Mouse (Mus musculus): ENCODE measurements around the gene Trat1. TPM values are rescaled to one million over a fixed set of nuclear protein-coding genes. Genes with fewer than 3 reads are reported as not detected.

The Trat1 gene
- polyA plus RNA-seq, 1 experiment, result not detected

- no peak overlapping the region for H3K4me3 ChIP-seq (ENCODE audit: insufficient read depth, low read length)
- H3K4me1 ChIP-seq (ENCODE audit: control insufficient read depth, insufficient read depth, low read length), result peaks cover 9% of the 10 kb centered on the region
- TF ChIP-seq CTCF (IDR thresholded peaks at IDR 0.05; ENCODE audit: borderline replicate concordance, insufficient read depth, low read length) (no peak), POLR2A (IDR thresholded peaks at IDR 0.05; ENCODE audit: low read depth, low read length) (no peak)
Measured at GRCm38 (mm10) chr16:48738429-48738828, 33.4 kb downstream of the Trat1 start.

DNA sequence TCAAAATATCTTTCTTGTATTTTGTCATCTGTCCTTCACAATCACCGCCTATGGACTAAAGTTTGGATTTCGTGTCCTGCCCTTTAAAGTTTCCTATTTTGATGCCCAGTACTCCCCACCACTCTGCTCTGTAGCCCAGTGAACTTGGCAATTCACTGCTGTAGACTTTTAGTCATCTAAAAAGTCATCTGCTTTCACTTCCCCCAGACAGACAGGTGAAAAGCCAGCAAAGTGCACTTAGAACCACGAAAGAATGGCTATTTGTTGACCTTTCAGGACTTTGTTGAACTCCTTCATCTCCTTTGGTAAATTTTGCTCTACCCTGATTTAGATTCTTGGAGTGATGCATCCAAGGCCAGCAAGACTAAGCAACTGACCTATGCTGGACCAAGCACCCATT is 34.9 kb downstream of the Trat1 start:
- TF ChIP-seq CTCF (IDR thresholded peaks at IDR 0.05; ENCODE audit: borderline replicate concordance, insufficient read depth, low read length) (no peak), POLR2A (IDR thresholded peaks at IDR 0.05; ENCODE audit: low read depth, low read length) (no peak)
- Histone ChIP-seq H3K4me3 (ENCODE audit: insufficient read depth, low read length) (no peak overlapping the region), H3K27ac (ENCODE audit: insufficient read depth, low read length) (peak overlapping the region; percentile 100), H3K4me1 (ENCODE audit: control insufficient read depth, insufficient read depth, low read length) (peaks cover 9% of the 10 kb centered on the region)

More at GRCm38 (mm10) chr16:48738429-48738828, 33.4 kb downstream of the Trat1 start:
- peak overlapping the region; percentile 100 for H3K27ac ChIP-seq (ENCODE audit: insufficient read depth, low read length)

- no peak overlapping the region for H3K4me3 ChIP-seq (ENCODE audit: insufficient read depth, low read length)
- 0 out of 2 replicates have a peak, but pooled peaks cover 2% of the 10 kb centered on the region for H3K4me1 ChIP-seq (ENCODE audit: control insufficient read depth, insufficient read depth, low read length)
- no peak overlapping the region for H3K27ac ChIP-seq (ENCODE audit: insufficient read depth, low read length)
- no peak for TF ChIP-seq CTCF (IDR thresholded peaks at IDR 0.05; ENCODE audit: borderline replicate concordance, insufficient read depth, low read length)
- no peak for TF ChIP-seq POLR2A (IDR thresholded peaks at IDR 0.05; ENCODE audit: low read depth, low read length)
Measured at GRCm38 (mm10) chr16:48720259-48720658, 51.6 kb downstream of the Trat1 start.

DNA sequence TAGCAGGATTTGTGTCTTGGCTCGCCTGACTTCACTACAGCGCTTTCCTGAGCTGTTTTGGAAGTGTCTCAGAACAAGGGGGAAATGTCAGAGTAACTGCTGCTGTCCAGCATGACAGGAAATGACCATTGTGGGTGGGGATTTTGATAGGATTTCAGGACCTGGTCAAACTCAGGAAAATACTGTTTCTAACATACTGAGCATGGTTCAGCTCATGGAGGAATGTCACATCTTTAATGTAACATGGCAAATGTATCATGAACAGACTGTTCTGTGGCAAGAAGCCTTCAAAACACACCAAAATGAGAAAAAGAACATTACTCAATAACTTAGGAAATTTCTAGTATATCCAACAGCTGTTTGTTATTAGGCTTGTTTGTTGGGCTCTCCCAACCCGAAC is 52.1 kb downstream of the Trat1 start:
- no peak for TF ChIP-seq POLR2A (IDR thresholded peaks at IDR 0.05; ENCODE audit: low read depth, low read length)
- no peak overlapping the region for H3K4me3 ChIP-seq (ENCODE audit: insufficient read depth, low read length)
- 0 out of 2 replicates have a peak, but pooled peaks cover 2% of the 10 kb centered on the region for H3K4me1 ChIP-seq (ENCODE audit: control insufficient read depth, insufficient read depth, low read length)
- H3K27ac ChIP-seq (ENCODE audit: insufficient read depth, low read length), result no peak overlapping the region

DNA sequence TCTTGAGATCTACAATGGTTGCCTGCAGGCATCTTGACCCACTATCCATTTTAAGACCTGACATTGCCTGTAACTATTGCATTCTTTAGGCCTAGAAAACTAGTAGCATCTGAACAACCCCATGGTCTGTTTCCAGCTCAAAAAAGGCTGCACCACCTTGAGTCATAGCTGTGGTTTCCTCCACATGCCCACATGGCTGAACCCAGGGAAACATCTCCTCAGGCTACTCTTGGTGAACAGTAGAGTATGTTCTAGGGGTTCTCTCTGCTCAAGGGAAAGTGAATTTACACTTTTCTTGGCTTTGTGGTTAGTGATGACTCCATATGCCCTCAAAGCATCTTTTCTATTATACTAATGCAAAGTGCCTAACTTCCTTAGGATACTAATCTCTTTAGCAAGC is 55.5 kb downstream of the Trat1 start:
- Histone ChIP-seq H3K4me1 (ENCODE audit: control insufficient read depth, insufficient read depth, low read length) (0 out of 2 replicates have a peak, but pooled peaks cover 2% of the 10 kb centered on the region), H3K4me3 (ENCODE audit: insufficient read depth, low read length) (no peak overlapping the region), H3K27ac (ENCODE audit: insufficient read depth, low read length) (peak overlapping the region; percentile 50)
- TF ChIP-seq POLR2A (IDR thresholded peaks at IDR 0.05; ENCODE audit: low read depth, low read length) (no peak), CTCF (IDR thresholded peaks at IDR 0.05; ENCODE audit: borderline replicate concordance, insufficient read depth, low read length) (no peak)

- Histone ChIP-seq H3K27ac (ENCODE audit: insufficient read depth, low read length) (no peak overlapping the region), H3K4me3 (ENCODE audit: insufficient read depth, low read length) (no peak overlapping the region), H3K4me1 (ENCODE audit: control insufficient read depth, insufficient read depth, low read length) (no peaks in the 10 kb centered on the region)
- TF ChIP-seq POLR2A (IDR thresholded peaks at IDR 0.05; ENCODE audit: low read depth, low read length) (no peak), CTCF (IDR thresholded peaks at IDR 0.05; ENCODE audit: borderline replicate concordance, insufficient read depth, low read length) (no peak)
Measured at GRCm38 (mm10) chr16:48701896-48702295, 69.9 kb downstream of the Trat1 start.

Other genes starting within 250 kb of the Trat1 start
- not detected in 2 replicates for gene Retnlb, start 44.8 kb upstream of the Trat1 start, polyA plus RNA-seq (2011; ENCODE audit: insufficient read length, low read depth, missing spikeins)
- not detected in 2 replicates for gene Retnla, start 70.5 kb upstream of the Trat1 start, polyA plus RNA-seq (2011; ENCODE audit: insufficient read length, low read depth, missing spikeins)
- gene Retnlg, start 100.6 kb upstream of the Trat1 start, polyA plus RNA-seq (2011; ENCODE audit: insufficient read length, low read depth, missing spikeins), result not detected in 2 replicates
- 28.1 and 39.7 TPM in 2 replicates for gene Dzip3, start 222.1 kb upstream of the Trat1 start, polyA plus RNA-seq (2011; ENCODE audit: insufficient read length, low read depth, missing spikeins)
- gene Cip2a, start 222.2 kb upstream of the Trat1 start, polyA plus RNA-seq (2011; ENCODE audit: insufficient read length, low read depth, missing spikeins), result 43.8 and 67.7 TPM in 2 replicates